Mouse (Mus musculus) erythroblast, embryonic 14.5 days (primary cell): ENCODE results near the gene Sms. TPM values are rescaled to one million over a fixed set of nuclear protein-coding genes. Genes with fewer than 3 reads are reported as not detected.
A peak's percentile ranks its signal among the peaks of the same experiment; 100 is the strongest.

Experiments used
- H3K27me3 ChIP-seq: 2 replicates; pipeline ENCODE4 v1.6.1; 2012; ENCODE audit warnings: inconsistent platforms; ENCODE audit not compliant: control insufficient read depth
- H3K36me3 ChIP-seq: 2 replicates; pipeline ENCODE4 v1.6.1; 2012; ENCODE audit warnings: mild to moderate bottlenecking, inconsistent platforms; ENCODE audit not compliant: control insufficient read depth
- H3K4me1 ChIP-seq: 2 replicates; pipeline ENCODE4 v1.6.1; 2012; ENCODE audit warnings: inconsistent platforms; ENCODE audit not compliant: control insufficient read depth
- H3K4me3 ChIP-seq: replicated peaks from 2 replicates; pipeline ENCODE3; 2012; ENCODE audit warnings: moderate library complexity, mild to moderate bottlenecking, inconsistent platforms
- H3K9me3 ChIP-seq: 2 replicates; pipeline ENCODE4 v1.6.1; 2012; ENCODE audit warnings: low read length, inconsistent platforms, mixed read lengths; ENCODE audit not compliant: control insufficient read depth
- GATA1 ChIP-seq: IDR thresholded peaks from 2 replicates; pipeline ENCODE4 v1.6.1; 2012; ENCODE audit warnings: low read length, inconsistent platforms, mixed read lengths
- TAL1 ChIP-seq: IDR thresholded peaks from 3 replicates; pipeline ENCODE4 v1.6.1; 2012; ENCODE audit warnings: low read length, inconsistent platforms, mixed read lengths
- polyA plus RNA-seq: library from polyadenylated mRNA; stranded (reverse); fragments of >175 nt; gene quantifications from 2 replicates; pipeline ENCODE4 v1.2.3, GENCODE M21; 2012

The Sms gene
- 0.35 and 0.54 TPM in 2 replicates for polyA plus RNA-seq

DNA sequence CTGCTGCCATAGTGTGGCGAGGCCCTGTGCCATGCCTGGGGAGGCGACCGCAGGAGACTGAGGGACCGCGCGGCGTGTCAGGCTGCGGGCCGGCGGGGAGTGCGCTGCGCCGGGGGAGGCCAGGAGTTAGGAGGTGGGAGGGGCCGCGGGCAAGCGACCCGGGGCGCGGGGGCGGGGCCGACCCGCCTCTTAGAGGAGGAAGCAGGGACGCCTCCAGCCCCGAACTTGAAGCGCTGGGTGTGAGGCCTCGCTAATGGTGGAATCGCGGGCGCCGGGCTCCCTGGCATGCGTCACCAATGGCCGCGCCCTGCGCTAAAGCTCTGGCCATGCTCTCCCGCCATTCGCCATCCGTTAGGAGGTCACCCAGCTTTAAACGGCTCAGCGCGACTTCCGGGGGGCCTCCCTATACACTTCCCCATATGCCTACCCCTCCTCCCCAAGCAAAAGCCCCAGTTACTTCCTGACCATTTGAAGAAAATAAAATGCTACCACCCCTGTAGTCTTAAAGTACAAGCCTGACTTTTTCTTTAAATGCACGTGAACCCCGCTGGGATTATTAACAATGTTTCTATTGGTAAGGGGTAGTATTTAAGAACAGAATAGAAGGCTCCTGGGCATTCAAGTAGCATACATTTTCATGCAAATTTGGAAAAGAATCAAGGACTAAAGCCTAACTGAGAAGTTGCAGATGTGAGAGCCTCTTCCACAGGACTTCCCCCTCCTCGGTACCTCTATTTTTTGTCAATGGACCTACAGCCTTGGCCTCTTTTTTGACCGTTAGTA, at the start of gene Sms:
Gene Sms (minus strand): TSS at position 344 of the 783 bp plus-strand sequence.
- Histone ChIP-seq H3K4me1 (peaks cover 18% of the 10 kb centered on the region), H3K27me3 (peaks cover 4% of the 10 kb centered on the region; the same call in 1 of the 2 replicates), H3K4me3 (peak within 1 kb of the TSS; percentile 67), H3K9me3 (peaks cover 4% of the 10 kb centered on the region), H3K36me3 (no peaks in the 10 kb centered on the region)
- TF ChIP-seq GATA1 = no peak
- TF ChIP-seq TAL1 = no peak

DNA sequence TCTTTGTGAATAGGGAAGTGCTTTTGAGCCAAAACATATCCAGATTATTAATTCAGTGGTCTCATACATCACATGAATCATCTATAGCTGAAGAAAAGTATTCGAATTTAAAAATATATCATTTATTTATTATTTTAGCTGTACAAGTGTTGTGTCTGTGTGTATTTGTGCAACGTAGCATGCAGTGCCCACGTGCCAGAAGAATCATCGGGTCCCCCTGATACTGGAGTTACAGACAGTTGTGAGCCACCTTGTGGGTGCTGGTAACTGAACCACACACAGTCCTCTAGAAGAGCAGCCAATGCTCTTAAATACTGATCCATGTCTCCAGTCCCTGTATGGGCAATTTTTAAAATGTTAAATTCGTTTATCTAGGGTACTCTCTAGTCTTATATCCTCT, 14.3 kb upstream of the Sms start:
- Histone ChIP-seq H3K4me3 (no peak overlapping the region), H3K36me3 (no peaks in the 10 kb centered on the region), H3K4me1 (no peaks in the 10 kb centered on the region), H3K27me3 (no peaks in the 10 kb centered on the region), H3K9me3 (no peaks in the 10 kb centered on the region)
- no peak for TF ChIP-seq GATA1
- TF ChIP-seq TAL1 = no peak

DNA sequence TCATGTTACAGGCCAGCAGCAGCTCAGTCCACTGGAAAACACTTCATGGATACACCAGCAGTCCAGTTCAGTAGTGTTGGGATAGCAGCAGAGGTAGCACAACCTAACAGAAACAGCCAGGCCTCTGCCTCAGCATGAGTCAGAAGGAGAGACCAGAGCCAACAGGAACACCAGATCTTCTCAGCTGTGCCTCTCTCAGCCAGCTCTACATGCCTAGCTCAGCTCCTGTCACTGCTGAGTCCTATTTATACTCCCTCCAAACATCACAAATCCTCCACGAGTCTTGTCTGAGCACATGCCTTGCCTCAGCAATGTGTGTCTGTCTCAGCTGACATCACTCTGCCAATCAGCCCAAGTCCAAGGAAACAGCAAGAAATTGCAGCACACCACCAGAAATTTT, 12.4 kb upstream of the Sms start:
- Histone ChIP-seq H3K4me3 (no peak overlapping the region), H3K27me3 (no peaks in the 10 kb centered on the region), H3K36me3 (no peaks in the 10 kb centered on the region), H3K9me3 (no peaks in the 10 kb centered on the region), H3K4me1 (no peaks in the 10 kb centered on the region)
- no peak for TF ChIP-seq GATA1
- TF ChIP-seq TAL1 = no peak

DNA sequence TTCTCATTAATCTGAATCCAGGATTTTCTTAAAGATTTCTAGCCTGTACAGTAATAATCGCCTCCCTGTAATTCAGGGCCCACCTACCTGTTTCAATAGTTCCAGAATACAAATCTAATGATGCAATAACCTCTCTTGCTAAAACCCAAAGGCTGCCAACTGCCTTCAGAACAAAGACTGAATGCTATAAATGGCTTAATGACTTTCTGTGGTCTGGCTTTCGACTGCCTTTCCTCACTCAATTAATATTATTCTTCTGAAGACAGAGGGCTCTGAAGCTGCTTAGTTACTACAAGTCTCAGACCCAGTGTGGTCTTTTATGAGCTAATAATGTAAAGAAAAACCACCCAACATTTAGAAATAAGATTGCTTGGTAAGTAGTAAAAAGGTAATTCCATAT, 9.8 kb upstream of the Sms start:
- H3K9me3 ChIP-seq = no peaks in the 10 kb centered on the region
- no peaks in the 10 kb centered on the region for H3K4me1 ChIP-seq
- TF ChIP-seq TAL1 (no peak), GATA1 (no peak)
- H3K27me3 ChIP-seq = no peaks in the 10 kb centered on the region
- no peaks in the 10 kb centered on the region for H3K36me3 ChIP-seq
- H3K4me3 ChIP-seq = no peak overlapping the region

DNA sequence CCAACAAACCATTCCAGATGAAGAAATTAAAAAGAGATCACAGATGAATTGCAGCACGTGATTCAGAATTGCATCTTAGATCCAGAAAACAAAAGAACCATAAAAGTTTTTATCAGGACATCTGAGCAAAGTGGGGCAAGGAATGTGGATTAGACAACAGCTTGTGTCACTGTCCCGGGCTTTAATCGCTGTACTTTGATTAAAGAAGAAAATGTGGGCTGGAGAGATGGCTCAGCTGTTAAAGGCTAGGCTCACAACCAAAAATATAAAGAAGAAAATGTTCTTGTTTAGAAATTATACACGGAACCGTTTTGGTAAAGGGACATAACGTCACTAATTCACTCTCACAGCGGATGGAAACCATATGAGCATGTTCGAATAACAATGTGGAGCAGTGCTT, 7.9 kb upstream of the Sms start:
- Histone ChIP-seq H3K27me3 (no peaks in the 10 kb centered on the region), H3K4me1 (no peaks in the 10 kb centered on the region), H3K36me3 (no peaks in the 10 kb centered on the region), H3K4me3 (no peak overlapping the region), H3K9me3 (no peaks in the 10 kb centered on the region)
- TF ChIP-seq GATA1 = no peak
- TF ChIP-seq TAL1 = no peak

DNA sequence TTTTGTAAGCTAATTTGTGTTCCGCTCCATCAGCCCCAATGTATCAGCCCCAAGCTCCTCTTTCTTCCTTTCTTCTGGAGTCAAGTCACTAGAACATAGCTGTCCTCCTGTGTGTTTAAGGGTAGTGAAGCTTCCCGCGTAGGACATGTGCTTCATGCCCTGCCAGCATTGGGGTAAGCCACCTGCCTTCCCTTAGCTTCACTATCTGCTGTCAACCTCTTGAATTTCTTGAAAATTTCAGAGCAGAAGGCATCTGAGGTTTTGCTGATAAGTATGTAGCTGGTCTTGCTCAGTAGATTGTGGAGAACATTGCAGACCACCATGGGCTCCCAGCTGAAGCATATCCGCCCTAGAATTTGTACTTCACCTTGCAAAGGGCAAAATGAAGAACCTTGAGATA, 1.1 kb upstream of the Sms start:
- peaks cover 4% of the 10 kb centered on the region; the same call in 1 of the 2 replicates for H3K27me3 ChIP-seq
- peaks cover 4% of the 10 kb centered on the region for H3K9me3 ChIP-seq
- peaks cover 18% of the 10 kb centered on the region for H3K4me1 ChIP-seq
- no peak overlapping the region for H3K4me3 ChIP-seq
- TF ChIP-seq GATA1 (no peak), TAL1 (no peak)
- no peaks in the 10 kb centered on the region for H3K36me3 ChIP-seq

DNA sequence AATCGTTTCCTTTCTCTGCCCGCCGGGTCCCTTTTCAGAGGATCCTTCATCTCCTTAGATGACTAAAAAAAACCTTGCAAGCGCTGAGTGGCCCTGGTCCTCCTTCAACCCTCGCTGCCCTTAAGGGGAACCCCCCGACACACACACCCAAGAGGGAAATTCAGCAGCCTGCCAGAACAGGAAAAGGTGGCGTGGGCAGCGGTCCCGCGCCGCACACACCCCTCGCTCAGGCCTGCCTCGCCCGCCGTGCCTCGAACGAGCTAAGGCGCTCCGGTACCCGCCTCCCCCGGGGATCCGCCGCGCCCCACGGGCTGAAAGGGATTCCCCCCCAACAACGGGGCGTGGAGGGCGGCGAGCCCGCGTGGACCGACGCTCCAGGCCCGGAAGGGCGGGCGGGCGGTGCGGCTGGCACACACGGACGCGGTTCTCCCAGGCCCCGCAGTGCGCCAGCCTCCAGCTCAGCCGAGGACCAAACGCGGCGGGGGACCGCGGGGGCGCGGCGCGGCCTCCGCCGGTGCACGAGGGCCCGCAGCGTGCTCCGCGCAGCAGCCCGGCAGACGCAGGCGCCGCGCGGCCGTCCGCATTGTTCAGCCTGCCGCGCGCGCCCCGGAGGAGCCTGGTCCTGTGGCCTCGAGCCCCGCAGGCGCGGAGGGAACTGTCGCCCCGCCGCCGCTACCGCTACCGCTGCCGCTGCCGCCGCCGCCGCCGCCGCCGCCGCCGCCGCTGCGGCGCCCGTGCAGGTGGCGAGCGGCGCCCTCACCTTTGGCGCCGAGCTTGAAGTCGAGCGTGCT, 747 bp downstream of the Sms start:
- TF ChIP-seq GATA1 = no peak
- Histone ChIP-seq H3K36me3 (no peaks in the 10 kb centered on the region), H3K9me3 (peaks cover 4% of the 10 kb centered on the region), H3K4me1 (peaks cover 18% of the 10 kb centered on the region), H3K4me3 (peak overlapping the region; percentile 67), H3K27me3 (peaks cover 4% of the 10 kb centered on the region; the same call in 1 of the 2 replicates)

DNA sequence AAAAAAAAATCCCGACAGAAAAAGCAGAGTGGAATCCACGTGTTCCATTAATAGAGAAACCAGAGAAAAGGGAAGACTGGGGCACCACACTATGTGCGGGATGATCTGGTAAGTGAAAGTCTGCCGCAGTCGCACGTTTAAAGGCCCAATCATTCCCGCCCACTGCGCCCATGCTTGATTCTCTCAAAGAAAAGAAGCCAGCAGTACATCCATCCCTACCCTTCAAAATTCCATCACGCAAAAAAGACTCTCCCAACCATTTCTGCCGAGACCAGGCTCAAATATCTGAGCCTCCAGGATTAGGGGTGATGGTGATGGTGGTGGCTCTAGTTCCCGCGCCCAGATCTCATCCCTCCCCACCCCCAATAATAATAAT, 1.3 kb downstream of the Sms start:
- peaks cover 4% of the 10 kb centered on the region for H3K9me3 ChIP-seq
- H3K4me1 ChIP-seq = peaks cover 18% of the 10 kb centered on the region
- peak overlapping the region; percentile 67 for H3K4me3 ChIP-seq
- H3K36me3 ChIP-seq = no peaks in the 10 kb centered on the region
- H3K27me3 ChIP-seq = peaks cover 4% of the 10 kb centered on the region; the same call in 1 of the 2 replicates
- no peak for TF ChIP-seq TAL1
- no peak for TF ChIP-seq GATA1
